Mouse (Mus musculus) kidney, adult 2 months (tissue): ENCODE measurements at regions not wholly inside any gene's neighbourhood (a gene's known extent, or its start where the extent isn't known, plus 50 kb on each side); places are given as distances from the start of the nearest gene placed in this dataset.

Experiments used
- CTCF ChIP-seq: fragments of 200-500 bp; conservative IDR thresholded peaks from 2 replicates; pipeline ENCODE4 v1.5.1; 2011; ENCODE audit warnings: low read depth, mild to moderate bottlenecking, control low read depth, low read length, moderate library complexity, mixed read lengths; ENCODE audit not compliant: insufficient read depth, insufficient read length
- POLR2A ChIP-seq: fragments of 200-500 bp; IDR thresholded peaks from one replicate; pipeline ENCODE4 v1.6.1; 2011; ENCODE audit warnings: low read depth, low read length, control low read depth

DNA sequence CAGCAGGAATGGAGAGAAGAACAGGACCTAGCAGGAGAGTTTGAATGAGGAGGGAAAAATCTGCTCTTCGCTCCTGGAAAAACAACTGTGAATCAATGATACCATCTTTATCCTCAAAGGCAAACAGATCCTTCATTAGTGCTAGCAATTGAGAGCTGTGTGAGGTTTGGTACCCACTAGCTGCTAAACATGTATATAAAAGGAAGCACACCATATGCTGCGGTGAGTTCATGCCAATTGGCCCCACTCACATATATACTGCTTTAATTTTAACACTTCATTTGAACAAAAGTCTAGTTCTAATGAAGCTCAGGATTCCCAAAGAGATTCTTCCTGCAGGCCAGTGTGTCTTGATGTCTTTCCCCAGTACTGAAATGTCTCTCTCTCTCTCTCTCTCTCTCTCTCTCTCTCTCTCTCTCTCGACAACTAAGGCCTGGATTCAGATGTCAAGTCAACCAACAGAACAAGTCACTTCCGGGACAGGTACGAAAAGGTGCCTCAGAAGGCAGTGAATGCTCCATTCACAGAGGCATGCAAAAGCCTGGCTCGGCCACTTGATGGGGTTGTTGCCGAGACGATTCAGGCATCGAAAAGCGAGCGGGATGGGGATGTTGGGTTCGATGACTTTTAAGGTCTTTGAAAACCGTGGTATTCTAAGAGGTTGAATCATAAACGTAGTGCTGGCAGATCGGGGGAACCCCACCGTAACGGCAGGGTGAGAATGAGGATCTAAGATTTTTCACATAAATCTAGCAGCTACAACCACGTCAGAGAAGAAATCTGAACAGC, 226.4 kb upstream of the Nr4a3 start:
- TF ChIP-seq POLR2A (no peak), CTCF (no peak)
